Mouse (Mus musculus) liver, embryonic 13.5 days (tissue): ENCODE results near the gene Zhx3. TPM values are rescaled to one million over a fixed set of nuclear protein-coding genes. Genes with fewer than 3 reads are reported as not detected.
A peak's percentile ranks its signal among the peaks of the same experiment; 100 is the strongest.

ENCODE experiments used
- ATAC-seq: fragments of 200-750 bp; cut with Nextera tagmentation; 2 replicates; pipeline ENCODE4 v1.8.0; 2017; ENCODE audit warnings: low read depth, mild to moderate bottlenecking, moderate number of reproducible peaks, moderate library complexity
- DNase-seq: peaks from one replicate; pipeline ENCODE4 v3.0.0; 2022
- H3K27ac ChIP-seq: fragments of 300-500 bp; sonication (generic); 2 replicates; pipeline ENCODE4 v1.5.1; 2015; ENCODE audit warnings: moderate library complexity, mild to moderate bottlenecking, inconsistent platforms
- H3K27me3 ChIP-seq: fragments of 300-500 bp; sonication (generic); 2 replicates; pipeline ENCODE4 v1.6.1; 2015; ENCODE audit warnings: mild to moderate bottlenecking, inconsistent platforms
- H3K36me3 ChIP-seq: fragments of 300-500 bp; sonication (generic); 2 replicates; pipeline ENCODE4 v1.6.1; 2015; ENCODE audit warnings: mild to moderate bottlenecking, inconsistent platforms
- H3K4me1 ChIP-seq: fragments of 300-500 bp; sonication (generic); replicated peaks from 2 replicates; pipeline ENCODE4 v1.6.1; 2015; ENCODE audit warnings: inconsistent platforms
- H3K4me2 ChIP-seq: fragments of 300-500 bp; sonication (generic); 2 replicates; pipeline ENCODE4 v1.6.1; 2015; ENCODE audit warnings: inconsistent platforms, mild to moderate bottlenecking, moderate library complexity
- H3K4me3 ChIP-seq: fragments of 300-500 bp; sonication (generic); replicated peaks from 2 replicates; pipeline ENCODE4 v1.5.1; 2015; ENCODE audit warnings: mild to moderate bottlenecking, inconsistent platforms
- H3K9ac ChIP-seq: fragments of 300-500 bp; sonication (generic); 2 replicates; pipeline ENCODE4 v1.6.1; 2015; ENCODE audit warnings: mild to moderate bottlenecking, inconsistent platforms
- H3K9me3 ChIP-seq: fragments of 300-500 bp; sonication (generic); replicated peaks from 2 replicates; pipeline ENCODE4 v1.6.1; 2016; ENCODE audit warnings: inconsistent platforms
- WGBS: fragments of 180-500 bp; shearing (Covaris S2); methylation state at CpG from one replicate; pipeline ENCODE4 v1.1.7; 2015; ENCODE audit not compliant: insufficient replicate concordance; 5-methylcytosine and 5-hydroxymethylcytosine counted together
- polyA plus RNA-seq: library from polyadenylated mRNA; unstranded; fragments of >200 nt; fragmentation: Nextera tagmentation; extraction: Ambion mirVana; gene quantifications from 2 replicates; pipeline ENCODE4 v1.2.1, GENCODE M21; 2015

The Zhx3 gene
- polyA plus RNA-seq, 1 experiment from 2014 or later = 2.1 TPM

GRCm38 (mm10) chr2:160733131-160733531 lies 139.7 kb downstream of the Zhx3 start:
- peaks cover 37% of the 10 kb centered on the region for H3K27me3 ChIP-seq
- peaks cover 52% of the 10 kb centered on the region for H3K4me1 ChIP-seq
- ATAC-seq = no peak
- peak overlapping the region; percentile 97 for H3K4me2 ChIP-seq
- H3K27ac ChIP-seq = no peak overlapping the region
- 34% methylated on average over 7 of the region's 7 CpGs for WGBS
- DNase-seq = no peak
- H3K9ac ChIP-seq = no peak overlapping the region
- H3K9me3 ChIP-seq = no peaks in the 10 kb centered on the region
- H3K4me3 ChIP-seq = peak overlapping the region; percentile 89; the same call in 1 of the 2 replicates
- peaks cover 6% of the 10 kb centered on the region; the same call in 1 of the 2 replicates for H3K36me3 ChIP-seq

GRCm38 (mm10) chr2:160732420-160732995 lies 140.3 kb downstream of the Zhx3 start:
- peak overlapping the region; percentile 89 for H3K4me3 ChIP-seq
- peaks cover 6% of the 10 kb centered on the region; the same call in 1 of the 2 replicates for H3K36me3 ChIP-seq
- 17% methylated on average over 9 of the region's 9 CpGs for WGBS
- ATAC-seq (no peak), DNase-seq (no peak)
- no peak overlapping the region for H3K27ac ChIP-seq
- peaks cover 37% of the 10 kb centered on the region for H3K27me3 ChIP-seq
- no peaks in the 10 kb centered on the region for H3K9me3 ChIP-seq
- peak overlapping the region; percentile 97 for H3K4me2 ChIP-seq
- peaks cover 52% of the 10 kb centered on the region for H3K4me1 ChIP-seq
- peak overlapping the region; percentile 81; the same call in 1 of the 2 replicates for H3K9ac ChIP-seq

- H3K36me3 ChIP-seq = peaks cover 6% of the 10 kb centered on the region; the same call in 1 of the 2 replicates
- peak overlapping the region; percentile 97 for H3K4me2 ChIP-seq
- H3K27ac ChIP-seq = no peak overlapping the region
- peaks cover 52% of the 10 kb centered on the region for H3K4me1 ChIP-seq
- ATAC-seq (peak; percentile 8; the same call in 1 of the 2 replicates), DNase-seq (no peak)
- peaks cover 37% of the 10 kb centered on the region for H3K27me3 ChIP-seq
- H3K4me3 ChIP-seq = peak overlapping the region; percentile 89
- H3K9ac ChIP-seq = peak overlapping the region; percentile 81
- WGBS = 2% methylated on average over 32 of the region's 32 CpGs
- no peaks in the 10 kb centered on the region for H3K9me3 ChIP-seq
Observed at GRCm38 (mm10) chr2:160731839-160732261, 140.9 kb downstream of the Zhx3 start.

GRCm38 (mm10) chr2:160731117-160731838 lies 141.5 kb downstream of the Zhx3 start, which contains the start of gene Plcg1:
Gene Plcg1 (plus strand): TSS chr2:160731300.
- Histone ChIP-seq H3K27ac (peak within 1 kb of the TSS; percentile 36), H3K4me1 (peaks cover 52% of the 10 kb centered on the region), H3K4me3 (peak within 1 kb of the TSS; percentile 89), H3K9ac (peak within 1 kb of the TSS; percentile 81), H3K4me2 (peak within 1 kb of the TSS; percentile 97), H3K9me3 (no peaks in the 10 kb centered on the region), H3K27me3 (peaks cover 37% of the 10 kb centered on the region), H3K36me3 (peaks cover 6% of the 10 kb centered on the region; the same call in 1 of the 2 replicates)
- DNase-seq (peak; percentile 90), ATAC-seq (peak; percentile 92)
- 0% methylated on average over 82 of the region's 99 CpGs for WGBS

- Histone ChIP-seq H3K9me3 (no peaks in the 10 kb centered on the region), H3K4me1 (peaks cover 52% of the 10 kb centered on the region), H3K27ac (no peak overlapping the region), H3K9ac (peak overlapping the region; percentile 81), H3K36me3 (peaks cover 5% of the 10 kb centered on the region; the same call in 1 of the 2 replicates), H3K4me3 (peak overlapping the region; percentile 89), H3K4me2 (peak overlapping the region; percentile 97), H3K27me3 (peaks cover 37% of the 10 kb centered on the region)
- WGBS = 10% methylated on average over 19 of the region's 19 CpGs
- DNase-seq (no peak), ATAC-seq (peak; percentile 30)
Observed at GRCm38 (mm10) chr2:160730797-160731116, 142.0 kb downstream of the Zhx3 start.

- Histone ChIP-seq H3K27ac (no peak overlapping the region), H3K9me3 (no peaks in the 10 kb centered on the region), H3K36me3 (no peaks in the 10 kb centered on the region), H3K27me3 (peaks cover 37% of the 10 kb centered on the region), H3K4me2 (peak overlapping the region; percentile 97), H3K4me3 (peak overlapping the region; percentile 89), H3K9ac (peak overlapping the region; percentile 81), H3K4me1 (peaks cover 46% of the 10 kb centered on the region)
- DNase-seq (no peak), ATAC-seq (no peak)
- WGBS = 21% methylated on average over 17 of the region's 17 CpGs
Observed at GRCm38 (mm10) chr2:160729851-160730796, 142.7 kb downstream of the Zhx3 start.

GRCm38 (mm10) chr2:160729436-160729835 lies 143.4 kb downstream of the Zhx3 start:
- no peak for ATAC-seq
- 71% methylated on average over 2 of the region's 2 CpGs for WGBS
- peaks cover 37% of the 10 kb centered on the region for H3K27me3 ChIP-seq

GRCm38 (mm10) chr2:160728972-160729371 lies 143.8 kb downstream of the Zhx3 start:
- peaks cover 37% of the 10 kb centered on the region for H3K27me3 ChIP-seq
- ATAC-seq (no peak), DNase-seq (no peak)
- H3K4me3 ChIP-seq = no peak overlapping the region
- H3K4me2 ChIP-seq = no peak overlapping the region
- peaks cover 7% of the 10 kb centered on the region for H3K36me3 ChIP-seq
- 72% methylated on average over 3 of the region's 3 CpGs for WGBS
- no peak overlapping the region for H3K27ac ChIP-seq
- H3K9ac ChIP-seq = no peak overlapping the region
- no peaks in the 10 kb centered on the region for H3K9me3 ChIP-seq
- peaks cover 39% of the 10 kb centered on the region for H3K4me1 ChIP-seq

More at GRCm38 (mm10) chr2:160729436-160729835, 143.4 kb downstream of the Zhx3 start:
- no peak overlapping the region for H3K4me3 ChIP-seq
- no peak overlapping the region for H3K4me2 ChIP-seq
- H3K9ac ChIP-seq = no peak overlapping the region
- H3K9me3 ChIP-seq = no peaks in the 10 kb centered on the region
- H3K36me3 ChIP-seq = peaks cover 3% of the 10 kb centered on the region
- peaks cover 42% of the 10 kb centered on the region for H3K4me1 ChIP-seq
- no peak overlapping the region for H3K27ac ChIP-seq
- no peak for DNase-seq

GRCm38 (mm10) chr2:160725877-160726864 lies 146.6 kb downstream of the Zhx3 start:
- ATAC-seq = no peak
- no peak overlapping the region for H3K27ac ChIP-seq
- no peak overlapping the region for H3K4me2 ChIP-seq
- H3K27me3 ChIP-seq = peaks cover 14% of the 10 kb centered on the region
- H3K4me3 ChIP-seq = no peak overlapping the region
- peaks cover 33% of the 10 kb centered on the region for H3K36me3 ChIP-seq
- peaks cover 15% of the 10 kb centered on the region for H3K4me1 ChIP-seq
- H3K9me3 ChIP-seq = no peaks in the 10 kb centered on the region
- no peak for DNase-seq
- H3K9ac ChIP-seq = no peak overlapping the region
- 80% methylated on average over 6 of the region's 6 CpGs for WGBS

GRCm38 (mm10) chr2:160724536-160724935 lies 148.3 kb downstream of the Zhx3 start:
- H3K36me3 ChIP-seq = peaks cover 49% of the 10 kb centered on the region
- no peak overlapping the region for H3K9ac ChIP-seq
- no peak overlapping the region for H3K4me2 ChIP-seq
- H3K27ac ChIP-seq = no peak overlapping the region
- no peak for DNase-seq
- no peaks in the 10 kb centered on the region for H3K27me3 ChIP-seq
- H3K4me3 ChIP-seq = no peak overlapping the region
- H3K9me3 ChIP-seq = no peaks in the 10 kb centered on the region
- 85% methylated on average over 5 of the region's 5 CpGs for WGBS
- no peaks in the 10 kb centered on the region for H3K4me1 ChIP-seq
- no peak for ATAC-seq
